Mouse (Mus musculus) bone marrow macrophage, adult 2 months (primary cell): ENCODE results near the gene Adamts4.

Source experiments
- CTCF ChIP-seq: IDR thresholded peaks from 2 replicates; pipeline ENCODE4 v1.5.1; 2012; ENCODE audit warnings: low read depth, mild to moderate bottlenecking, low read length, moderate library complexity
- POLR2A ChIP-seq: IDR thresholded peaks from 2 replicates; pipeline ENCODE4 v1.6.1; 2012; ENCODE audit warnings: mild to moderate bottlenecking, low read depth, low read length, borderline replicate concordance

DNA sequence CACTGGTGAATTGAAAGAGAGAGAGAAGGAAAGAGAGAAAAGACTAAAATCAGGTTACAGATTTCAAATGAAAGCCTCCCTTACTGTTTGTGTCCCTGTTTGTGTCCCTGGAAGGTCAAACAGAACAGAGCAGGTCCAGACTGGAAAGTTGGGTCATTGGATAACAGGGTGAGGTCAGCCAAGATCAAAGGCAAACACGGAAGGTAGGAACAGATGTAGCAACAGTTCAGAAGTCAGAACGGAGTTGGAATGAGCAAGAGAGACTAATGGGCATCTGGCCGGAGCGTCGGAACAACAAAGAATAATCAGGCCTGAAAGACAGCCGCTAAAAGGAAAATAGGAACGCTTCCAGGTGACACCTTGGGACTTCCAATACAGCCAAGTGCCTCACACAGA is 46.0 kb upstream of the Adamts4 start:
- TF ChIP-seq CTCF (no peak), POLR2A (no peak)
